Mouse (Mus musculus) cerebral cortex, adult 2 months (tissue): Measurements from ENCODE around the gene Disc1.

Experiments used
- WGBS: fragments of 180-500 bp; shearing (Covaris S2); methylation state at CpG from one replicate; pipeline ENCODE4 v1.1.7; 2018; 5-methylcytosine and 5-hydroxymethylcytosine counted together

Gene Disc1

DNA sequence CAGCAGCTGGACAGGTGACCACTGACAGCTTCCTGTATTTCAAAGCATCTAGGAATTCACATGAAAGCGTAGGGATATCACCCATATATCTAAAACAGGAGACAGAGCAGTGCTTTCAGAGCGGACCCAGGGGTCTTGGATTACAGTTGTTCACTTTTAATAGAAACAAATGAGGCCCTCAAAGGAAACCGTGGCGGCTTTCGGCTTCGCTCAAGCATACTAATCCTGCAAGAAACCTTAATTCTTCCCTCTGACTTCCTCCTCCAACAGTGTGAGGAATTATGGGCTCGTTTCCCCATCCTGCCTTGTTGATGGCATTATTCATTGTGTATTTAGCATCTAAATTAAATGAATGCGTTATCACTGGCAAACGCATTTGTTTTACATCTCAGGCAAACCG lies 252.7 kb downstream of the Disc1 start:
- WGBS = 53% methylated on average over 10 of the region's 10 CpGs

DNA sequence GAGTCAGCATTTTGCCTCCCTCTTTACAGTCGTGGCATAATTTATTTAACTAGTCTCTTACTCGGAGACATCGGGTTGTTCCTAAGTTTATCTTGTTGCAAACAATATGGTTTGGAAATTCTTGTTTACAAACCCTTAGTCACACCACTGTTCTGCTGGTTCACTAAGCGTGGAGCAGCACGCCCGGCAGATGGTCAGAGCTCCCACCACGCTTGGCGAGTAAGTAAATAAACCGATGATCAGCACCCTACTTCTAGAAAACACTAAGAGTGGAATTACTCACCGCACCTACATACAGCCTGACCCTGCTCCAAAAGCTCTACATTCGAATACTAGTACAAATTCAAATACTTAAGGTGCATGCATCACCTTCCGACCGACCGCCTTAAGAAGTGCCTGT lies 256.0 kb downstream of the Disc1 start:
- WGBS = 65% methylated on average over 14 of the region's 14 CpGs
